Mouse (Mus musculus) right cerebral cortex, adult 18-20 months (tissue): Measurements from ENCODE around the gene Rps6ka5.
A peak's percentile ranks its signal among the peaks of the same experiment; 100 is the strongest.

Source experiments
- DNase-seq: peaks from one replicate; pipeline ENCODE4 v3.0.0; 2022; ENCODE audit warnings: mixed read lengths

The Rps6ka5 gene

GRCm38 (mm10) chr12:100528246-100528645, 198.5 kb downstream of the Rps6ka5 start:
- no peak for DNase-seq

- peak; percentile 91 for DNase-seq
These were observed 199.0 kb downstream of the Rps6ka5 start for GRCm38 (mm10) chr12:100527753-100528152.

GRCm38 (mm10) chr12:100527241-100527640, 199.5 kb downstream of the Rps6ka5 start:
- no peak for DNase-seq

- DNase-seq = no peak
These were observed 200.8 kb downstream of the Rps6ka5 start for GRCm38 (mm10) chr12:100525939-100526338.

GRCm38 (mm10) chr12:100520794-100521186, 206.0 kb downstream of the Rps6ka5 start, which contains the start of gene Ttc7b:
Ttc7b (minus strand) TSS chr12:100520826.
- peak; percentile 65 for DNase-seq

- DNase-seq = peak; percentile 51
These were observed 206.5 kb downstream of the Rps6ka5 start for GRCm38 (mm10) chr12:100520077-100520793.

GRCm38 (mm10) chr12:100519684-100520076, 207.1 kb downstream of the Rps6ka5 start:
- DNase-seq = no peak

- no peak for DNase-seq
These were observed 209.4 kb downstream of the Rps6ka5 start for GRCm38 (mm10) chr12:100517371-100517770.

GRCm38 (mm10) chr12:100516161-100516838, 210.5 kb downstream of the Rps6ka5 start:
- DNase-seq = no peak

GRCm38 (mm10) chr12:100515493-100515892, 211.3 kb downstream of the Rps6ka5 start:
- no peak for DNase-seq

GRCm38 (mm10) chr12:100514611-100515010, 212.2 kb downstream of the Rps6ka5 start:
- no peak for DNase-seq

GRCm38 (mm10) chr12:100513131-100513530, 213.7 kb downstream of the Rps6ka5 start:
- DNase-seq = no peak

- DNase-seq = no peak
These were observed 214.1 kb downstream of the Rps6ka5 start for GRCm38 (mm10) chr12:100512641-100513040.

GRCm38 (mm10) chr12:100509615-100510282, 217.0 kb downstream of the Rps6ka5 start:
- DNase-seq = no peak

- no peak for DNase-seq
These were observed 218.1 kb downstream of the Rps6ka5 start for GRCm38 (mm10) chr12:100508668-100509067.

- no peak for DNase-seq
These were observed 221.3 kb downstream of the Rps6ka5 start for GRCm38 (mm10) chr12:100505484-100505883.

GRCm38 (mm10) chr12:100504585-100504984, 222.2 kb downstream of the Rps6ka5 start:
- DNase-seq = no peak

- DNase-seq = no peak
These were observed 223.1 kb downstream of the Rps6ka5 start for GRCm38 (mm10) chr12:100503659-100504058.

- no peak for DNase-seq
These were observed 224.2 kb downstream of the Rps6ka5 start for GRCm38 (mm10) chr12:100502544-100502943.

GRCm38 (mm10) chr12:100501261-100501660, 225.5 kb downstream of the Rps6ka5 start:
- no peak for DNase-seq

GRCm38 (mm10) chr12:100499469-100499868, 227.3 kb downstream of the Rps6ka5 start:
- DNase-seq = no peak
